Mouse (Mus musculus) heart, postnatal 14 days (tissue): ENCODE data around the gene Lmntd1. TPM values are rescaled to one million over a fixed set of nuclear protein-coding genes. Genes with fewer than 3 reads are reported as not detected.
A peak's percentile ranks its signal among the peaks of the same experiment; 100 is the strongest.

Experiments
- DNase-seq, 2 experiments: peaks; one replicate each; pipeline ENCODE4 v3.0.0; 2021 to 2022
- intact Hi-C: fragments of 180-260 bp; cut with DNase I; formaldehyde crosslinking; loops from one replicate; pipeline ENCODE4 v1.15.1; 2025
- total RNA-seq, 2 experiments: library from RNA; stranded (reverse); gene quantifications; 2 replicates each; pipeline ENCODE4 v1.2.3; 2021

The Lmntd1 gene
- total RNA-seq, 2 experiments from 2014 or later, result 0.59 to 1.4 TPM

DNA sequence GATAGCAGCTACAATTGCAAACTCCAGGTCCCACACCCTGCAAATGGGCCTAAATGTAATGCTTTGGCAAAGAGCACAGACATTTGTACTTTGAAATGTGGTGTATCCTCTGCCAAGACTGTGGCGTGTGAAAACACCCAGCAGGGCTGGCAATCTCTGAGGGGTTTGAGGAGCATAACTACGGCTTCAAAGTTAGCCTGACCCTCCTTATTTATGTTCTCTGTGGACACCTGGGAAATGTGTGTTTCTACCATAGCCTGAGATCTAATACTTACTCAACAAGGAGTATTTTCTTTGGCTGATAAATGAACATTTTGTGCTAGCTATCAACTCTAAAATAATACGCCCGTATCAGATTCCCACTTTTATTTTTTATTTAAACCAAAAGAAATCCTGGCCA, 168.7 kb downstream of the Lmntd1 start:
- intact Hi-C loops, result no loop called here
- no peak for DNase-seq

DNA sequence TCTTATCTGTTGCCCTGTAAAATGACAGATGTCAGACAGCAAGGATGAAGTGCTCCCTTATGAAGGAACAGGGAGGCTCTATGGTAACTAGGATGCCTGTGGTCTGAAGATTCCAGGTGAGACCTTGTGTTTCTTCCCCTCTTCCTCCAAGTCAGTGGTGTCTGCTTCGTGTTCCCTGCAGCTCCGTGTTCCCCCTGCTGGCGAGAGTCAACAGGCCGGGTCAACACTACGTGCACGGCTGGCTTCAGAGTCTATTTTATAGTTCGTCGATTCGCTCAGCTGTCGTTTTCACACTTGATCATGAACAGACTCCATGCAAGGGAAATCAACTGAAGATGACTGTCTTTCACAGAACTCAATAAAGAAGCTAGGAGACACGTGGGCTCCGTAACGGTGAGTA, 171.3 kb downstream of the Lmntd1 start:
- peak in 1 of 2 experiments; percentile 38 for DNase-seq
- intact Hi-C loops, result loop anchor here (2.0 kb wide), 1 partner anchor 350 kb away; no protein-coding TSS in a partner anchor

DNA sequence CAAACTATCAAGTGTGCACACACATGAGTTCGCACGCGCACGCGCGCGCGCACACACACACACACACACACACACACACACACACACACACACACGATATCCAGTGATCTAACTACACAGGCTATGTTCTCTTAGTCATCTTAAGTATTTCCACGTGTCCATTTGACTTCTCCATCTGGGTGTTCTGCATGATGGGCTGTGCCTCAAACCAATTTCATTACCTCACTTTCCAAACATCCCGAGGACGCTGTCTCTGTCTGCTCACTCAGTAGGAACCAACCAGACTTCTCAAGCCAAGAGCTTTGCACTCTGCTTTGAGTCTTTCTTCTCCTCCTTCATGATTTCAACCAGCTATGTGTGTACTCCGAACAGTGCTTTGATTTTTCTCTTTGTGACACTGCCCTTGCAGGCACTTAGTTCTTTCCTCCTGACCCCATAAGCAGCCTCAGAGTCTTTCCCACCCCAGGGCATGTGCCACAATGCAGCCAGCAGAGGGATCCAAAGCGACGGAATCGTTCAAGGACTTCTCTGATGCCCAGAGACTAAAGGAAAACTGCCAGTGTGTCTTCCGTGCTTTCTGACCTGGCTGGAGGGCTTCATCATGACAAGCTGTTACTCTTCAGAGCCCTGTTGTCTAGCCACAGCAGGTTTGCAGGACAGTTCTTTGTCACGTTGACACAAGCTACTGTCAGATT, 172.6 kb downstream of the Lmntd1 start:
- intact Hi-C loops, result loop anchor here (2.0 kb wide), 1 partner anchor 351 kb away; no protein-coding TSS in a partner anchor
- peak; percentile 41 to 63 for DNase-seq

DNA sequence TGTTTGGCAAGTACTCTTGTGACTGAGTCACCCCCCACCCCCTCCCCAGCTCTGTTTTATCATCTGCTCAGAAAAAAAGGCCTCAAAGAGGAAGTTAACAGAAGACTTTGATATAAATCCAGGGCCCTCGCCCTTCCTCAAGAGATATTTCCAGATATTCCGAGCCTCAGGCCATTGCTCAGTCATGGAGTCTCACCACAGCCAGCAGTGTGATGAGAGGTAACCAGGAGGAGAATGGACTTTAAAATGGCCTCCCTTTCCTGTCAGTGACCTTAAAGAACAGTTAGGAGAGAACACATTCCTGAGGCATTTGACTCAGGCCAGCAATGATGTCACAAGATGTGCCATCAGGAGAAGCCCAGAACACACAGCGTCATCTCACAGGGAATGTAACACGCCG, 175.3 kb downstream of the Lmntd1 start:
- intact Hi-C loops, result no loop called here
- DNase-seq, result no peak

DNA sequence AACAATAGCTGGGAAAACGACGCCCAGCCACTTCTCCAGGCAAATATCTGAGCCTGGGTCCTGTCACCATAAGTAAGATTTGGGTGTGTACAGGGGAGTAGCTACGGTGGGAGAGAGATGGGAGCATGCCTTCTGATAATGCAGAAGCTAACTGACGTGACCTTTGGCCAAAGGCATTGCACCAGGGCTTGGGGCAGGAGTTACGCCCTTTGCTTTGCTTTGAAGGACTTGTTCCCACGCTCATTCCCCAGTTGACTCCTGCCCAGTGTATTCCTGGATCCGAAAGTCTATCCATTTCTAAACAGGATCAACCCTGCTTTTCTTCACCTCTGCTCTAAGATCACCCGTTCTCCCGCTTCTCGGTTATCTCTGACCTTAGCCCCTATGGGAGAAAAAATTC, 178.4 kb downstream of the Lmntd1 start:
- DNase-seq, result no peak
- intact Hi-C loops, result no loop called here

DNA sequence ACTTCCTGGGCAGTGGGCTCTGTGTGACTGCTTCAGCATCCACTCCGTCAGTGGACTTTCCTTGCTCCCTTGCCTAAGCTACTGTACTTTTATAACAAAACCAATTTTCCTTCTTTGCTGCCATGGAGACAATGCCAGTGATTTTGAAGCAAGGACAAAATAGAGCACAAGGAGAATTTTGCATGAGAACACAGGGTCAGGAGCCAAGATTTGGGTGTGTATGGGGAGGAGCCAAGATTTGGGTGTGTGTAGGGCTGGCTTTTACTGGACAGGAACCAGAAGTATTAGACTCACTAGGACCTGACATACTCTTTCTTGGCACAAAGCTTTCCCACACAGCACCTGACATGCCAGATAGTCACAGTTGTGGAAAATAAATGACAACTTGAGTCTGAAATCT, 179.0 kb downstream of the Lmntd1 start:
- intact Hi-C loops, result no loop called here
- DNase-seq, result no peak

DNA sequence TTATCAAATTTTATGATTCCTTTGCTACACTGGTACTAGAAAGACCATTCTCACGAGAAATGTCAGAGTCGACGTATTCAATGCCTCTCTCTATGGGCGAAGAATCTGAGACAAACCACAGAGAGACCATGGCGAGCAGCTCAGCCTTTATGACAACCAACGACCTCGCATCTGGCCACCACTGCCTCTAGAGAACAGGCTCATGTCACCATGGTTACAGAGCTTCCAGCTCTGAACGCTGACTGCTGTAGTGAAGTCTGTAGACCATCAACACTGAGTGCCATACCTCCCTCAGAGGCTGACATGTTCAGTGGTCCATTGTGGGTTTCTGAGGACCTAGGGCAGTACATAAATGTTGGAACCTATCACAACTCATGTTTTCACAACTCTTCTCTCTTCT, 180.2 kb downstream of the Lmntd1 start:
- no peak for DNase-seq
- intact Hi-C loops, result no loop called here

DNA sequence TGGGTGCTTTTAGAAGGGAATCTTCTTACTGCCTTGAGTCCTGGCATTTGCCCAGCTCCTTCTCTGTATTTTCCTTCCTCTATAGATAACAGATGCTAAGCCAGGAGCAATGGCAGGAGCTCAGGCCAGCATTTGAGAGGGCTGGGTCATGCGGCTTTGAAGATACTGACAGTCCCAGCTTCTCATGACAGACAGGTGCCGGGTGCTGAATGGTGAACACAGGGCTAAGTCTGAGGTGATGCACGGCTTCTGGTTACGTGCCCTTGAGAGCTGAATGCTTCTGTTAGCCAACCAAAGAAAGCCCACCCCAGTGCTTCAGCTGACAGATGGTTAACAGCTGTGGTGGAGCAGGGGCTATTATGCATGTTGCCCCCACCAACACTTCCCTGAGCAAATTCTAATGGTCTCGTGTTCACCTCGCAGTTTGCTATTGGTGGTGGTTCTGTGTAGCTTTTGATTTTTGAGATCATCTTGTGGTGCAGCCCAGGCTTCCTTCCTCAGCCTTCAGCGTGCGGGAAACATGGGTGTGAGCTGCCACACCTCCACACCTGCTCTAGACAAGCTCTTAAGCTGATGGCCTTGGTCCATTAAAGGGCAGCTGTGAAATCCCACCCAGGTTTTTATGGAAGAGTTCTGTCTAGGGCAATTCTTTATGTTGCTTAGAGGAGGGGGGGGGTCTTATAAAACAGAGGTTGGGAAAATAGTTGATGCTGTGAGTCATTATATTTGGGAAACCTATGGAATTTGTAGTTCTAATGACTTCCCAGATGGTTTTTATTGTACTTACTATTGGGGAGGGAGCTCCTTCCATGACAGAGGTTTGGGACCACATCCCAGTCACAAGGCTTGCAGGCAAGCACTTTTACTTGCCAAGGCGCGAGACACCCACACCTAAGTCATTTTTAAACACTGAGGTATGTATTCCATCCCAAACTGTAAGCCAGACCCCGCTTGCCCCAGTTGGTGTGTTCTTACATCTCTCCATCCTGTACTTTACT, 181.1 kb downstream of the Lmntd1 start:
- intact Hi-C loops, result no loop called here
- no peak for DNase-seq

DNA sequence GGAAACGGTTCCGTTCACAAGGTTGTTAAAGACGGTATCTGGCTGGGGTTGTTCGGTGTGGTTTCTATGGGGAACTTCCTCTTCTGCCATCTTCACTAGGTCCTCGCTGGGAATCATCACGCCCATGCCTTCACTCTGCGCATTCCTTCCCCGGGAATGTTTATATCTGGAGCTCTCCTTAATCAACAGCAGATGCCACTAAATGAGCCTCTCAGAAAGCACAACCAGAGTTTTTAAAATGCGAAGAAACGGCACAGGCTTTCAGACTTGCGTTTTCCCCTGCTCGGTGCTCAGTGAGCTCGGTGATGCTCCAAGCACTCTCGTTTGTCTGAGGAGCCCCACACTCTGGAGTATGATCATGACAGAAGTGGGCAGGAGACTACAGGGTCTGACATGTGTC, 182.4 kb downstream of the Lmntd1 start:
- intact Hi-C loops, result no loop called here
- no peak for DNase-seq

DNA sequence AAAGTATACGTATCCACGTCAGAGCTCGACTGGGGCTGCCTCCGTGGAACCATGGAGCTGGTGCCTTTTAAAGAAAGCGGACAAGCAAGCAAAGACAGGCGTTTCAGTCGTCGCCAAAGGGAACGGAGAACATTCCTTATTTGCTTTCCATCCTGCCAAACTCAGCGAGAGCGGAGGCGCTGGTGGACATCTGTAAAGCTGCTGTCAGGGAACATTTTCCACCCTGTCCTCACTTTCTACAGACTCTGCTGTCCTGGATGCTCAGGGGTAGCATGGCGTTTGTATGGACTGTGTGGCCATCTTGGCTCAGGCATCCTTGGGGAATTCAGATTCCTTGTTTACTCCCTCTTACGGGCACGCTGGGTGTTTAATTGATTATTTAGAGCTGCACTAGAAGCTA, 186.7 kb downstream of the Lmntd1 start:
- intact Hi-C loops, result no loop called here
- no peak for DNase-seq

DNA sequence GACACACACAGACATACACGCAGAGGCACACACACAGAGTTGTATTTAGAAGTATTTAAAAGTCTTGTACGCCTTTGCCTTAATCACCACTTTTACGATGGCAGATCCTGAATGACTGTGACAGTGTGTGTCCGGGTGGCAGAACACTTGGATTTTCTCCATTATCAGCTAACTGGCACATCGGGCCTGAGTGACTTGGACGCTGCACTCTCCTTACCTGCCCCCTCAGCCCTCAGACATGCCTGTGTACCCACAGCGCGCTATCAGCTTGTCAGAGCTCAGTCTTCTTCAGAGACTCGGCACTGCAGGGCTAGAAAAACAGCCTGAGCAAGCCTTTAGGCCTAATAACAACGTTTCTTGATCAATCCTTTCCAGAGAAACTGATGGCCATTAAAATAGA, 187.6 kb downstream of the Lmntd1 start:
- intact Hi-C loops, result no loop called here

DNA sequence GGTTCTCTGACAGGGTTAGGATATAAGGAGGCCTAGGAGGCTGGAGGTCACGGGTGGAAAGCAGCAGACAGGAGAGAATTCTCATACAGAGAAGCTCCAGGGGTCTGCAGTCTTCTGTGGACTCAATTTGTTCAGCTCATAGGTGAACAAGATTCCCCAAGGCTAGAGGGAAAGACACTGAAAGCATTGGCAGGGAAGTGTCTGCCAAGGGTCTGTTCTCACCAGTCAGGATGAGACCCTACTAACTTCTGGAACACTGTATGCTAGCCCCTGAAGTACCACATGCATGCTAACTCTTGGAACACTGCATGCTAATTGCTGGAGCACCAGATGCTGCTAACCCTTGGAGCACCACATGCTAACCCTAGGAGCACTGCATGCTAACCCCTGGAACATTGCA, 190.0 kb downstream of the Lmntd1 start:
- DNase-seq, result no peak
- intact Hi-C loops, result no loop called here

More for the DNA sequence above, 187.6 kb downstream of the Lmntd1 start:
- DNase-seq, result no peak

DNA sequence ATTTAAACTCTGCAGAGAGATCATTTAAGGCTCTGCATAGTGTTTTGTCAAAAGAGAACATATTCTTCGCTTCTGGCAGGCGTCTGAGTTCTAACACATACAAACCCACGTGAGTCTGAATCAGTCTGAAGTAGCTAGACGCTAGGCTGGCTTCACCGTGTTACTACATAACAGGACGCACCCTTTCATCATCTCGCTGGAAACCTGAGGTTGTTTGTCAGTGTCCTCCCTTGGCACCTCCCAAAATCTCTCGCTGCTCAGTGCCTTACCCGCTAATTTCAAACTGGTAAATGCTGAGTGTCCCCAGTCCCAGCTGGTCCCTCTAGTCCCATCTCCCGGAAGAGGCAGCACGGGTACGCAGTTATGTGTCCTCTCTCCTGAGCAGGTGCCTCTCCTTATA, 190.6 kb downstream of the Lmntd1 start:
- intact Hi-C loops, result no loop called here
- DNase-seq, result no peak

DNA sequence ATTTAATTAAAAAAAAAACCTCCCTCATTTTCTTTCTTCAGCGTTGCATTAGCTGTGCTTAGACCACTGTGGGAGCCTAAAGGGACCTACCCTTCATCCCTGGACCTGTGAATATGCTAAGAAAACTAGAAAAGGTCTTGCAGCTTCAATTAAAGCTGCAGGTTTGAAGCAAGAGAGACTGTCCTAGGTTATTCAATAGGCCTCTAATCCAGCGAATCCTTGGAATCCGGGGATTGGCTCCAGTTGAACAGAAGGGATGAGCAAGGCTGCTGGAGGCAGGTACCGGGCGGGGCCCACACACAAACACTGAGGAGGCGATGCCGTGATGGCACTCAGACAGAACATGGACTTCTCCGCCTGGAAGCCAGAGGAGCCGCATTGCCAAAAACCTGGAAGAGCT, 192.5 kb downstream of the Lmntd1 start:
- intact Hi-C loops, result no loop called here
- no peak for DNase-seq

DNA sequence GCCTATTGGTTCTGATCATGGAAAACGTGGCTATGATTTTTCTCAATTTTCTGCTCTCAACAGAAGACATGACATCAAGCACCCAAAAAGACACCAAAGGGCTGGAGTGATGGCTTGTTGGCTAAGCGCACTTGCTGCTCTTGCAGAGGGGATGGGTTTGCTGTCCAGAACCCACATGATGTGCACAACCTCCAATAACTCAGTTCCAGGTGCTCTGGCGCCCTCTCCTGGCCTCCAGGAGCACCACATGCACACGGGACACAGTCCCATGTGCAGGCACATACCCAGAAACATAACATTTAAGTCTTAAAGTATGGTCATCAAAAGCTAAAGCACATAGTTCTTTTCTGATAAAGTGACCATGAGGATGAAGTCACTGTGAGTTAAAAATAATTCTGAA, 193.7 kb downstream of the Lmntd1 start:
- no peak for DNase-seq
- intact Hi-C loops, result no loop called here

DNA sequence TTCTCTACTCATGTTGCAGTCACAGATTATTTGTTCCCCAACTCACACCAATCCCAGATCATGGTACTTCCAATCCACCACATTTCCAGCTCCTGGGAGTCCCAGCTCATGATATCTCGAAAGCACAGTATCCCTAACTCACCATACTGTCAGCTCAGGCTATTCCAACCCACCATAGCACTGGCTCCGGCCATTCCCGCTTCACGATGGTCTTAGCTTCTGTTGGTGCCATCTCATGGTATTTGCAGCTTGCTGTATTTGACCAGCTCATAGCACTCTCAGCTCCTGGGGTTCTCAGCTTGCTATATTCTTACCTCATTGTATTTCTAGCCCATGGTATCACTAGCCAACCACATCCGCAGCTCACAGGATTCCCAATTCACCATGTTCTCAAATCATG, 195.3 kb downstream of the Lmntd1 start:
- no peak for DNase-seq
- intact Hi-C loops, result loop anchor here (5.0 kb wide), 1 partner anchor 403 kb away; no protein-coding TSS in a partner anchor

DNA sequence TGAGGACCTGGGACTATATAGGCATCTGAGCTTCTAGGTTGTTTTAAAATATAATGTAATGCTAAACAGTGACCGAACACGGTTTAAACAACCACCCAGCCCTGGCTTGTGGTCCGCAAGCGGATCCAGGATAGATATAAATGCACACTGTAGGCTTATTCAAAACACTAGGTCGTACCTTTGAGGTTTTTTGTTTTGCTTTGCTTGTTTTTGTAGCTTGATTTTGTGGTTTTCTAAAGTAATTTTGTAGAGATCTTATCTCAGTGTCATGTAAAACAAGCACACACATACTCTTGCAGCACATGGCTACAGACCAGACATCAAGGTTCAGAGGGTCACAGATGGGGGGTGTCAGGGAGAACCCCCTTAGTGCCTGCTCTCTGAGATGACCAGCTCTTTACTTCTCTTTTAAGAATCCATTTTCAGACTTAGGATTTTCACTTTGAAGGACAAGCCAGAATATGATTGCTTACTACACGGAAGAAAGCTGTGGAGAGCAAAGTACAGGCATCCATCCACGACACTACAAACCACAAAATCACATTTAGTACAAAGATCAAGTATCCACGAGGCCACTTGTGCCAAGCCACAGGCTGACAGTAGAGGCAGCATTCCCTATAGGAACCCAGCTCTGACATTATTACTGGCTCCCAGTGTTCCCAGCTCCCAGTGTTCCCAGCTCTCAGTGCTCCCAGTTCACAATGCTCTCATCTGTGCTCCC, 196.2 kb downstream of the Lmntd1 start:
- intact Hi-C loops, result loop anchor here (1.0 to 5.0 kb wide), 2 partner anchors 375 to 404 kb away; no protein-coding TSS in a partner anchor
- DNase-seq, result no peak

DNA sequence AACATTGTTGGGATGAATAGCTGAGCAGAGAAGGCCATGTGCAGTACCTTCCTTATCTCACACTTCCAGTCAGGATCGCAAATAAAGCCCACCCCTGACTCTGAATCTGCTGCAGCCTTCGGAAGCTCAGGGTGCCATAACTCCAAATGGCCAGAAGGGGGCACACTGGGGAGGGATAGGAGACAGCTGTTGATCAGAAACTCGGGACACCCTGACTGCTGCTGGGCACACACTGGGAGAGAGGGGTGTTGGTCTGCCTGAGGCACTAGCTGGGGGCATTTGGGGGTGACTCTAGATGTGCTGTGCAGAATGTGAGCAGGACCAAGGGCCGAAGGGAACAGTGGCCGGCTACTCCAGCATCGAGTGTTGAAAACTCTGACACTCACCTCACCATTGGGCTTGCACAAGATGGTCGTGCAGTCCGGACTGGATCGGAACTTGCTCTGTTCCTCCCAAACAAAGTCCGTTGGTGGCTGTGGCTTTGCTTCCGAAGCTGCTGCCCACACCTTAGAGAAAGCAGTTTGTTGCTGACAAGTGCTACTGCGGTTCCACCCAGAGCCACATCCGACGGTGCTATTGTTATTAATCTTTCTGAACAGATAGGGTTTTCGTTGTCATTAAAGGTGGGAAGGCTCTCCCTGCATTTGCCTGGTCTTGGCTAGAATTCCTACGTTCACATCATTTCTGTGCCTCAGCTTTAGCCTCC, 197.0 kb downstream of the Lmntd1 start:
- DNase-seq, result peak; percentile 64 to 74
- intact Hi-C loops, result loop anchor here (1.0 to 5.0 kb wide), 2 partner anchors 376 to 405 kb away; no protein-coding TSS in a partner anchor

DNA sequence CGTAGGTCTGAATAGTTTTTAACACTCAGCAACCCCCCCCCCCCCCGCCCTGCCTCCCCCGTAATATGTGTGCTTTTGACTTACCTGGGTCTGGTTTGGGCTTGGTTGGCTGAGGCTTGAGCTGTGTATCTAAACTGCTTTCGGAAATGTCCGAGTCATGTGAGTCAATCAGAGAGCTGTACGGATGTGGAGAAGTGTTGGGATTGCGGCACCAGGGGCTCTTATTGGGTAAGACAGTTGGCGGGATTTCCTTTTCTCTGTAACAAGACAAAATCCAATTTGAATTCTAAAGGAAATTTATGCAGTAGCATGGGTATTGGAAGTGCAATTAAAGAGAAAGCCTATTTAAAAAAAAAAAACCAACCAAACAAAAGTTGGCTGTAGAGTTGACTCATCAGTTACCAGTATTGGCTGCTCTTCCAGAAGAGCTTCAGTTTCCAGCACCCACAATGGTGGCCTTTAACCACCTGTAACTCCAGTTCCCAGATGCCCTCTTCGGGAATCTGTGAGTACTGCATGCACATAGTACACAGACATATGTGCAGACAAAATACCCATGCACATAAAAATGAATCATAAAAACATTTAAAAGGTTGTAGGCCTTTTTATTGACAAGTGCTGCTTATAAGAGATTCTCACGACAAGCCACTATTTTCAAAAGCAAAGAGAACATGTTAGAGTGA, 209.6 kb downstream of the Lmntd1 start:
- intact Hi-C loops, result loop anchor here (5.0 kb wide), 1 partner anchor 47 kb away; no protein-coding TSS in a partner anchor
- no peak for DNase-seq
